Mouse (Mus musculus): ENCODE results near the gene Abhd11.

GRCm38 (mm10) chr5:135008671-135009589 lies at the start of gene Abhd11:
- TF ChIP-seq CTCF (IDR thresholded peaks at IDR 0.05; ENCODE audit: borderline replicate concordance, extremely low read depth, insufficient read depth, insufficient read length) (no peak), POLR2A (IDR thresholded peaks at IDR 0.05; ENCODE audit: borderline replicate concordance, extremely low read depth, insufficient read depth, insufficient read length, poor library complexity, severe bottlenecking) (peak; percentile 66; the same call in 1 of the 2 replicates)
